Mouse (Mus musculus): ENCODE measurements around the gene Lrr1. TPM values are rescaled to one million over a fixed set of nuclear protein-coding genes. Genes with fewer than 3 reads are reported as not detected.

Gene Lrr1
- polyA plus RNA-seq, 1 experiment from 2014 or later = 23.1 TPM

- no peak for ATAC-seq (ENCODE audit: insufficient number of reproducible peaks, insufficient read depth, low FRiP score, low read depth)
Observed at GRCm38 (mm10) chr12:69211057-69211456, 42.4 kb downstream of the Lrr1 start.

DNA sequence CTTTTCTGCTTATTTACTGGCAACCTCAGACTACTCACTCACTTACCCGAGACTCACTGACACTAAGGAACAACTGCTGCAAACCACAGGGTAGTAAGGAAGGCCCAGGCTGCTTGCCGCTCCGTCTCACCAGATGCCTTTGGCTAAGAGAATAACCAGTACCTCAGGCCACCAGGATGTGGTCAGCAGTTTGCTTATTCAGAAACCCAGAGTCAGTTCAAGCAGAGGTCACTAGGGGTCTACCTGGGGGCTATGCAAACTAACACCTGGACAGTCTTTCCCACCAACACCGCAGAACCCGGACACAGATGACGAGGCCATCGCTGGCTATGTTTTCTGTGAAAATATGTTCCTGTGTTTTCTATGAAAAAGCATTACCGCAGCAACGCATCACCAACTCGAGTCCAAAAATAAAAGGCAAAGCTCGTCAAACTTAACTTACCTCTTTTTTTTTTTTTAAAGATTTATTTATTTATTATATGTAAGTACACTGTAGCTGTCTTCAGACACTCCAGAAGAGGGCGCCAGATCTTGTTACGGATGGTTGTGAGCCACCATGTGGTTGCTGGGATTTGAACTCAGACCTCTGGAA is 44.7 kb downstream of the Lrr1 start:
- Histone ChIP-seq H3K27ac (ENCODE audit: low read length) (no peak overlapping the region), H3K27me3 (ENCODE audit: control insufficient read depth, insufficient read depth, low read length) (no peaks in the 10 kb centered on the region), H3K36me3 (ENCODE audit: control insufficient read depth, insufficient read depth, low read length) (peaks cover 38% of the 10 kb centered on the region), H3K9me3 (ENCODE audit: control insufficient read depth, low read depth, low read length) (no peaks in the 10 kb centered on the region), H3K4me2 (replicated peaks; ENCODE audit: low read depth, low read length) (no peak overlapping the region), H3K4me3 (ENCODE audit: low read depth, low read length) (no peak overlapping the region), H3K9ac (replicated peaks; ENCODE audit: low read depth, low read length) (no peak overlapping the region), H3K4me1 (ENCODE audit: control insufficient read depth, insufficient read depth, low read length) (no peaks in the 10 kb centered on the region)
- ATAC-seq (ENCODE audit: insufficient number of reproducible peaks, insufficient read depth, low FRiP score, low read depth) = no peak
- WGBS = 95% methylated on average over 13 of the region's 13 CpGs

More at GRCm38 (mm10) chr12:69211057-69211456, 42.4 kb downstream of the Lrr1 start:
- H3K4me2 ChIP-seq (replicated peaks; ENCODE audit: low read depth, low read length) = no peak overlapping the region
- H3K27ac ChIP-seq (ENCODE audit: low read length) = no peak overlapping the region
- H3K4me1 ChIP-seq (ENCODE audit: control insufficient read depth, insufficient read depth, low read length) = no peaks in the 10 kb centered on the region
- WGBS = 79% methylated on average over 5 of the region's 5 CpGs
- H3K36me3 ChIP-seq (ENCODE audit: control insufficient read depth, insufficient read depth, low read length) = peaks cover 36% of the 10 kb centered on the region
- H3K4me3 ChIP-seq (ENCODE audit: low read depth, low read length) = no peak overlapping the region
- H3K27me3 ChIP-seq (ENCODE audit: control insufficient read depth, insufficient read depth, low read length) = no peaks in the 10 kb centered on the region
- no peaks in the 10 kb centered on the region for H3K9me3 ChIP-seq (ENCODE audit: control insufficient read depth, low read depth, low read length)
- no peak overlapping the region for H3K9ac ChIP-seq (replicated peaks; ENCODE audit: low read depth, low read length)

- WGBS = 96% methylated on average over 7 of the region's 7 CpGs
- no peaks in the 10 kb centered on the region for H3K27me3 ChIP-seq (ENCODE audit: control insufficient read depth, insufficient read depth, low read length)
- H3K4me2 ChIP-seq (replicated peaks; ENCODE audit: low read depth, low read length) = no peak overlapping the region
- no peak for ATAC-seq (ENCODE audit: insufficient number of reproducible peaks, insufficient read depth, low FRiP score, low read depth)
- H3K4me3 ChIP-seq (ENCODE audit: low read depth, low read length) = no peak overlapping the region
- no peak overlapping the region for H3K9ac ChIP-seq (replicated peaks; ENCODE audit: low read depth, low read length)
- no peaks in the 10 kb centered on the region for H3K9me3 ChIP-seq (ENCODE audit: control insufficient read depth, low read depth, low read length)
- H3K4me1 ChIP-seq (ENCODE audit: control insufficient read depth, insufficient read depth, low read length) = no peaks in the 10 kb centered on the region
- peaks cover 35% of the 10 kb centered on the region for H3K36me3 ChIP-seq (ENCODE audit: control insufficient read depth, insufficient read depth, low read length)
- no peak overlapping the region for H3K27ac ChIP-seq (ENCODE audit: low read length)
Observed at GRCm38 (mm10) chr12:69214393-69214792, 45.8 kb downstream of the Lrr1 start.

DNA sequence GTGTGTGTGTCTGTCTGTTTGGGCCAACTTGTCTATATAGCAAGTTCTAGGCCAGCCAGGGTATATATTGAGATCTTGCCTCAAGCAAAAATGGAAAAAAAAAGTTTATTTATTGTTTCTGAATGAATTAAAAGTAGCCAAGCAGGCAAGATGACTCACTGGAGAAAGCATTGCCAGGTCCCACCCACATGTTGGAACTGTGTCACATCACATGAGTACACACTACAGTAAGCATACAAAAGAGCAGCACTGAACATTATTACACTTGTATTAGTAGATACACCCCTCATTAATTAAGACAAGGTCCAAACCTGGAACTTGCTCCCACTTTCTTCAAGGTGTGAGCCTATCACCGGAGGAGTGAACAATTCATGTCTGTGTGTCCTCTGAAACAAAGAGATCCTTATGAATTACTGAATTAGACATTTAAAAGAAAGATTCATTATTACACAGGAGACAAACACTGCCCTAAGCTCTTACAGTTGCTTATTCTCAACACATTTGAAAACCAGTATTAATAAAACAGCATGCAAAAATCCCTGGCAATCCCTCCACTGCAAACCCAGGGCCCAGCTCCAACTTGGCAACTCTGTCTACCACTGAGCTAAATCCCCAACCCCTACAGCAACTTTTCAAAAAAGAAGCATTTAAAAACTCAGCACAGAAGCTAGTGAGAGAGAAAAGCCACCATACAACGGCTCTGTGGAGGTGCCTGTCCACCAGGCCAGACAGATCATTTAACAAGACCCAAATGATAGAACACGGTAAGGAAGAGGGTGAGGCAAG is 46.6 kb downstream of the Lrr1 start:
- H3K27ac ChIP-seq (ENCODE audit: low read length) = no peak overlapping the region
- H3K9ac ChIP-seq (replicated peaks; ENCODE audit: low read depth, low read length) = no peak overlapping the region
- no peaks in the 10 kb centered on the region for H3K9me3 ChIP-seq (ENCODE audit: control insufficient read depth, low read depth, low read length)
- H3K4me2 ChIP-seq (replicated peaks; ENCODE audit: low read depth, low read length) = no peak overlapping the region
- no peaks in the 10 kb centered on the region for H3K27me3 ChIP-seq (ENCODE audit: control insufficient read depth, insufficient read depth, low read length)
- no peak for ATAC-seq (ENCODE audit: insufficient number of reproducible peaks, insufficient read depth, low FRiP score, low read depth)
- no peak overlapping the region for H3K4me3 ChIP-seq (ENCODE audit: low read depth, low read length)
- H3K36me3 ChIP-seq (ENCODE audit: control insufficient read depth, insufficient read depth, low read length) = peaks cover 30% of the 10 kb centered on the region
- H3K4me1 ChIP-seq (ENCODE audit: control insufficient read depth, insufficient read depth, low read length) = no peaks in the 10 kb centered on the region
- 90% methylated on average over 3 of the region's 3 CpGs for WGBS

DNA sequence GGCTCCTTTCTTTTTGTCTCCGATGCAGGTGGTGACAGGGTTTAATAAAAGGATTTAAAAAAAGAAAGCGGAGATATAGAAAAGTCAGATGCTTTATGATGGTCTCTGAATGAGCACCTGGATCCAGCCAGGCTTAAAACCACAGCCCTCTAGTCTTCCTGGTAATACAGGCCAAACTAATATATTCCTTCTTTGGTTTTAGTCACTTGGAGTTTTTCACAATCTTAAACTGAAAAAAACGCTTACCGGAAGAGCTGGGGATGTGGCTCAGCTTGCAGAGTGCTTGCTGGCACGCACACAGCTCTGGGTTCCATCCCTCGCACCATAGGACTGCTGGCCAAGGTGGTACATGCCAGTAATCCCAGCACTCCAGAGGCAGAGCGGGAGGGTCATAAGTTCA is 48.0 kb downstream of the Lrr1 start:
- H3K9ac ChIP-seq (replicated peaks; ENCODE audit: low read depth, low read length) = no peak overlapping the region
- no peaks in the 10 kb centered on the region for H3K27me3 ChIP-seq (ENCODE audit: control insufficient read depth, insufficient read depth, low read length)
- H3K27ac ChIP-seq (ENCODE audit: low read length) = no peak overlapping the region
- peaks cover 36% of the 10 kb centered on the region for H3K36me3 ChIP-seq (ENCODE audit: control insufficient read depth, insufficient read depth, low read length)
- no peak overlapping the region for H3K4me3 ChIP-seq (ENCODE audit: low read depth, low read length)
- H3K4me2 ChIP-seq (replicated peaks; ENCODE audit: low read depth, low read length) = no peak overlapping the region
- H3K4me1 ChIP-seq (ENCODE audit: control insufficient read depth, insufficient read depth, low read length) = no peaks in the 10 kb centered on the region
- WGBS = 92% methylated on average over 7 of the region's 7 CpGs
- ATAC-seq (ENCODE audit: insufficient number of reproducible peaks, insufficient read depth, low FRiP score, low read depth) = no peak
- H3K9me3 ChIP-seq (ENCODE audit: control insufficient read depth, low read depth, low read length) = no peaks in the 10 kb centered on the region

DNA sequence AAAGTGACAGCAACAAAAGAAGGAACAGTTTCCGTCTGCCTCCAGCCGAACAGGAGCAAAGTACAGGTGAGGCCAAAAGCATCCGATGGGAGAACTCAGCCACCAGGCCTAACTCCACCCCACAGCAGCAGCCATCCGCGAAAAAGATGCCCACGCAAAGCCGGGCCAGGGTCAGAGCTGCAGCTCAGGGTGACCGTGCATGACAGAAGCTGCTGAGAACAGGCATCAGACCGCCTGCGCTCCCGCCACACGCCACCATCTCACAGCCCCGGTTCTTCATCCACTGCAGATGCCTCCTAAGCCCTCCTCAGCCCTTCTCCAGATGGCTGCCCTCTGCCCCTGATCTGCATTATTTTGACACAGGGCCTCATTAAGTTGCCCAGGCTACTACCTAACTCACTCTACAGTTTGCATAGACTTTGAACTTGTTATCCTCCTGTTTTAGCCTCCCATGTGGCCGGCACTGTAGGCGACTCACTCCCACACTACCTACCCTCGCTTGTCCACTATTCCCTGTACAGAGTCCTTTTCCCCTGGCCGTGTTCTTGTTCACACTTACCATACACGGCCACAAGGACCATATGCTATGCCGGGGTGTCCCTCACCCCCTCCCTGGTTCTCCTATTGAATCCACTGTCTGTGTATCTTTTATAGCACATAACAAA is 52.1 kb downstream of the Lrr1 start:
- Histone ChIP-seq H3K27me3 (ENCODE audit: control insufficient read depth, insufficient read depth, low read length) (no peaks in the 10 kb centered on the region), H3K9me3 (ENCODE audit: control insufficient read depth, low read depth, low read length) (no peaks in the 10 kb centered on the region), H3K4me2 (replicated peaks; ENCODE audit: low read depth, low read length) (no peak overlapping the region), H3K36me3 (ENCODE audit: control insufficient read depth, insufficient read depth, low read length) (peaks cover 28% of the 10 kb centered on the region), H3K4me3 (ENCODE audit: low read depth, low read length) (no peak overlapping the region), H3K4me1 (ENCODE audit: control insufficient read depth, insufficient read depth, low read length) (no peaks in the 10 kb centered on the region), H3K9ac (replicated peaks; ENCODE audit: low read depth, low read length) (no peak overlapping the region), H3K27ac (ENCODE audit: low read length) (no peak overlapping the region)
- WGBS = 90% methylated on average over 19 of the region's 19 CpGs
- no peak for ATAC-seq (ENCODE audit: insufficient number of reproducible peaks, insufficient read depth, low FRiP score, low read depth)

GRCm38 (mm10) chr12:69227776-69228466 is 59.3 kb downstream of the Lrr1 start, which contains the start of gene Pole2:
TSS of gene Pole2 (minus strand) at chr12:69228195.
- WGBS = under 1% methylated on average over 37 of the region's 37 CpGs
- H3K9me3 ChIP-seq (ENCODE audit: control insufficient read depth, low read depth, low read length) = no peaks in the 10 kb centered on the region
- ATAC-seq (ENCODE audit: insufficient number of reproducible peaks, insufficient read depth, low FRiP score, low read depth) = peak; percentile 96

More at GRCm38 (mm10) chr12:69227776-69228466, 59.3 kb downstream of the Lrr1 start, which contains the start of gene Pole2:
- peak within 1 kb of the TSS; percentile 60 for H3K4me3 ChIP-seq (ENCODE audit: low read depth, low read length)
- H3K36me3 ChIP-seq (ENCODE audit: control insufficient read depth, insufficient read depth, low read length) = no peaks in the 10 kb centered on the region; the same call in 1 of the 2 replicates
- H3K9ac ChIP-seq (replicated peaks; ENCODE audit: low read depth, low read length) = peak within 1 kb of the TSS; percentile 23
- H3K4me1 ChIP-seq (ENCODE audit: control insufficient read depth, insufficient read depth, low read length) = peaks cover 4% of the 10 kb centered on the region; the same call in 1 of the 2 replicates
- H3K4me2 ChIP-seq (replicated peaks; ENCODE audit: low read depth, low read length) = peak within 1 kb of the TSS; percentile 39
- H3K27ac ChIP-seq (ENCODE audit: low read length) = peak within 1 kb of the TSS; percentile 90
- H3K27me3 ChIP-seq (ENCODE audit: control insufficient read depth, insufficient read depth, low read length) = no peaks in the 10 kb centered on the region

Data from stomach, embryonic 14.5 days (tissue).